Comparison of ENCODE assay signal across 30 mouse cellular contexts in the genomic region with DNA sequence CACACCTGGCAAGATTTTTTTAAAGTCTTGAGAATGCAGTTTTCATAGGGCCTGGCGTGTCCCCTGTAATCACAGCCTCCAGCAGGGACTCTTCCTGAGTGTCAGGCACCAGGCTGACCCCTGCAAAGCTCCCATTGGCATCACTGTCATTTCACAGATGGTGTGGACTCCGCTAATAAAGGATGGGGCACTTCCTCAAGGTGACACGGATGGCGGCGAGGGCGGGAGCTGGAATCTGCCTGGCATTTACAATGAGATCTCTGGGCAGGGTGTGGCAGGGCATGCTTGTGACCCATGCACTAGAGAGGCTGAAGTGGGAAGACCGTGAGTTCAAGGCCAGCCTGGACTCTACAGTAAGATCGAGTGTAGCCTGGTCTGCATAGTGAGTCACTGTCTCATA. TPM values are rescaled to one million over a fixed set of nuclear protein-coding genes. Genes with fewer than 3 reads are reported as not detected.
DNase-seq lines count a peak whose midpoint lies in the region; ATAC-seq and TF ChIP-seq lines count a peak whose summit lies in the region.
"Had no signal": no experiment of that assay in that cellular context is flagged by ENCODE, and none has a peak within 500 bp of the region (broad histone marks: within the 10 kb centered on the region; RNA-seq: fewer than 3 reads in every experiment).

No protein-coding gene starts in this region.

- no peak for TF ChIP-seq CTCF in forebrain, postnatal 0 days (IDR thresholded peaks at IDR 0.05; ENCODE audit: low read depth)
- TF ChIP-seq CTCF in olfactory bulb, adult 2 months (IDR thresholded peaks at IDR 0.05; ENCODE audit: insufficient read depth, low read depth, low read length), result no peak

- ATAC-seq in forebrain, postnatal 0 days, result no peak
- no peak for ATAC-seq in forebrain, embryonic 13.5 days
- no peak for ATAC-seq in midbrain, embryonic 13.5 days

- H3K9me3 ChIP-seq in forebrain, postnatal 0 days (ENCODE audit: low read length), result no peaks in the 10 kb centered on the region
- no peaks in the 10 kb centered on the region for H3K9me3 ChIP-seq in forebrain, embryonic 13.5 days (replicated peaks)
- no peaks in the 10 kb centered on the region for H3K9me3 ChIP-seq in midbrain, embryonic 13.5 days
- no peaks in the 10 kb centered on the region for H3K9me3 ChIP-seq in midbrain, embryonic 10.5 days (replicated peaks)
- H3K9me3 ChIP-seq: embryonic facial prominence, embryonic 12.5 days; forebrain, embryonic 12.5 days; G1E; heart, embryonic 10.5 days; kidney, embryonic 15.5 days; limb, embryonic 10.5 days; liver, embryonic 15.5 days; midbrain, embryonic 12.5 days; stomach, embryonic 15.5 days had no signal

- 84% methylated on average over 8 of the region's 8 CpGs for WGBS in forebrain, postnatal 0 days
- 91% methylated on average over 8 of the region's 8 CpGs for WGBS in forebrain, embryonic 13.5 days
- WGBS in midbrain, embryonic 13.5 days, result 86% methylated on average over 8 of the region's 8 CpGs
- 88% methylated on average over 8 of the region's 8 CpGs for WGBS in midbrain, embryonic 10.5 days
- WGBS in olfactory bulb, adult 2 months, result 75% methylated on average over 8 of the region's 8 CpGs

- peaks cover 23% of the 10 kb centered on the region for H3K4me1 ChIP-seq in forebrain, postnatal 0 days (ENCODE audit: insufficient read depth)
- peaks cover 52% of the 10 kb centered on the region for H3K4me1 ChIP-seq in forebrain, embryonic 13.5 days
- H3K4me1 ChIP-seq in midbrain, embryonic 13.5 days (replicated peaks), result peaks cover 54% of the 10 kb centered on the region
- peaks cover 41% of the 10 kb centered on the region for H3K4me1 ChIP-seq in midbrain, embryonic 10.5 days
- peaks cover 31% of the 10 kb centered on the region for H3K4me1 ChIP-seq in olfactory bulb, adult 2 months (ENCODE audit: control insufficient read depth, insufficient read depth, low read length)
- H3K4me1 ChIP-seq: liver, embryonic 15.5 days had no signal

- no peak for TF ChIP-seq POLR2A in olfactory bulb, adult 2 months (IDR thresholded peaks at IDR 0.05; ENCODE audit: insufficient read depth, low read depth, low read length)

- H3K27ac ChIP-seq in forebrain, postnatal 0 days (ENCODE audit: low read depth, low read length), result peak overlapping the region; percentile 29; the same call in 1 of the 2 replicates
- no peak overlapping the region for H3K27ac ChIP-seq in forebrain, embryonic 13.5 days
- H3K27ac ChIP-seq in midbrain, embryonic 13.5 days, result peak overlapping the region; percentile 2; the same call in 1 of the 2 replicates
- no peak overlapping the region for H3K27ac ChIP-seq in midbrain, embryonic 10.5 days (replicated peaks)
- H3K27ac ChIP-seq in olfactory bulb, adult 2 months (ENCODE audit: insufficient read depth, low read depth, low read length), result peak overlapping the region; percentile 41; the same call in 1 of the 2 replicates
- H3K27ac ChIP-seq: embryonic facial prominence, embryonic 12.5 days; forebrain, embryonic 12.5 days; heart, embryonic 10.5 days; kidney, embryonic 15.5 days; limb, embryonic 10.5 days; liver, embryonic 15.5 days; midbrain, embryonic 12.5 days; stomach, embryonic 15.5 days had no signal

- no peaks in the 10 kb centered on the region for H3K36me3 ChIP-seq in forebrain, postnatal 0 days (ENCODE audit: insufficient read depth)
- peaks cover 28% of the 10 kb centered on the region for H3K36me3 ChIP-seq in forebrain, embryonic 13.5 days (ENCODE audit: poor library complexity, severe bottlenecking)
- H3K36me3 ChIP-seq in midbrain, embryonic 13.5 days, result peaks cover 34% of the 10 kb centered on the region
- peaks cover 31% of the 10 kb centered on the region for H3K36me3 ChIP-seq in midbrain, embryonic 10.5 days
- H3K36me3 ChIP-seq: embryonic facial prominence, embryonic 12.5 days; G1E; heart, embryonic 10.5 days; kidney, embryonic 15.5 days; limb, embryonic 10.5 days; liver, embryonic 15.5 days; stomach, embryonic 15.5 days had no signal

- no peaks in the 10 kb centered on the region for H3K27me3 ChIP-seq in forebrain, postnatal 0 days (ENCODE audit: insufficient read depth, low read length)
- no peaks in the 10 kb centered on the region for H3K27me3 ChIP-seq in forebrain, embryonic 13.5 days
- H3K27me3 ChIP-seq in midbrain, embryonic 13.5 days, result no peaks in the 10 kb centered on the region
- H3K27me3 ChIP-seq in midbrain, embryonic 10.5 days (ENCODE audit: low read depth, poor library complexity, severe bottlenecking), result peaks cover 18% of the 10 kb centered on the region; the same call in 1 of the 2 replicates
- H3K27me3 ChIP-seq: forebrain, embryonic 12.5 days; midbrain, embryonic 12.5 days; stomach, embryonic 15.5 days had no signal

- DNase-seq in forebrain, postnatal 0 days, result no peak
- no peak for DNase-seq in midbrain, embryonic 10.5 days (ENCODE audit: low spot score)
- peak; percentile 67 for DNase-seq in cerebellum, postnatal 10 days
- DNase-seq in kidney, postnatal 36 days, result no peak
- DNase-seq: adrenal gland, adult 2 months; B cell, adult 2 months; heart, postnatal 4 days; kidney, adult 11 months; kidney, postnatal 4 days; liver; thymus, postnatal 25 days had no signal

- no peak overlapping the region for H3K9ac ChIP-seq in forebrain, postnatal 0 days
- no peak overlapping the region for H3K9ac ChIP-seq in forebrain, embryonic 13.5 days
- H3K9ac ChIP-seq in midbrain, embryonic 13.5 days (replicated peaks), result no peak overlapping the region
- H3K9ac ChIP-seq: embryonic facial prominence, embryonic 12.5 days; forebrain, embryonic 12.5 days; kidney, embryonic 15.5 days; liver, embryonic 15.5 days; midbrain, embryonic 12.5 days; stomach, embryonic 15.5 days had no signal

- H3K4me3 ChIP-seq in forebrain, postnatal 0 days (ENCODE audit: low read depth, low read length), result no peak overlapping the region
- H3K4me3 ChIP-seq in forebrain, embryonic 13.5 days, result no peak overlapping the region
- H3K4me3 ChIP-seq in midbrain, embryonic 13.5 days (replicated peaks), result no peak overlapping the region
- no peak overlapping the region for H3K4me3 ChIP-seq in midbrain, embryonic 10.5 days
- H3K4me3 ChIP-seq in olfactory bulb, adult 2 months (ENCODE audit: insufficient read depth, low read depth, low read length), result no peak overlapping the region
- H3K4me3 ChIP-seq: embryonic facial prominence, embryonic 12.5 days; forebrain, embryonic 12.5 days; heart, embryonic 10.5 days; kidney, embryonic 15.5 days; limb, embryonic 10.5 days; liver, embryonic 15.5 days; midbrain, embryonic 12.5 days; myocyte; stomach, embryonic 15.5 days had no signal

- no peak overlapping the region for H3K4me2 ChIP-seq in forebrain, postnatal 0 days (ENCODE audit: low read depth)
- no peak overlapping the region for H3K4me2 ChIP-seq in forebrain, embryonic 13.5 days
- H3K4me2 ChIP-seq in midbrain, embryonic 13.5 days (replicated peaks), result no peak overlapping the region
- H3K4me2 ChIP-seq: embryonic facial prominence, embryonic 12.5 days; forebrain, embryonic 12.5 days; kidney, embryonic 15.5 days; liver, embryonic 15.5 days; midbrain, embryonic 12.5 days; stomach, embryonic 15.5 days had no signal

RNA-seq across cellular contexts. Expression of gene Cadm4, which starts 6.5 kb away (rescaled TPM):
- total RNA-seq in forebrain, postnatal 0 days (2014; rRNA removed), result 412 and 434 TPM in 2 replicates
- polyA plus RNA-seq in forebrain, postnatal 0 days (2015; fragmentation: Nextera tagmentation; extraction: Ambion mirVana), result 102 and 107 TPM in 2 replicates
- 45.8 and 47.0 TPM in 2 replicates for polyA plus RNA-seq in forebrain, embryonic 13.5 days (2015; fragmentation: Nextera tagmentation; extraction: Ambion mirVana)
- polyA plus RNA-seq in midbrain, embryonic 13.5 days (2015; fragmentation: Nextera tagmentation; extraction: Ambion mirVana), result 52.4 and 67.8 TPM in 2 replicates
- polyA plus RNA-seq in midbrain, embryonic 10.5 days (2016; fragmentation: Nextera tagmentation; extraction: Ambion mirVana), result 10.0 and 18.3 TPM in 2 replicates
- not detected in 2 replicates for polyA plus RNA-seq in olfactory bulb, adult 2 months (2012; ENCODE audit: insufficient read depth, insufficient read length, low replicate concordance, missing spikeins)
- total RNA-seq: G1E had no signal

RNA-seq across cellular contexts. Expression of gene Zfp428, which starts 18.5 kb away (rescaled TPM):
- 196 and 242 TPM in 2 replicates for total RNA-seq in forebrain, postnatal 0 days (2014; rRNA removed)
- 258 and 279 TPM in 2 replicates for polyA plus RNA-seq in forebrain, postnatal 0 days (2015; fragmentation: Nextera tagmentation; extraction: Ambion mirVana)
- 214 and 220 TPM in 2 replicates for polyA plus RNA-seq in forebrain, embryonic 13.5 days (2015; fragmentation: Nextera tagmentation; extraction: Ambion mirVana)
- 234 and 261 TPM in 2 replicates for polyA plus RNA-seq in midbrain, embryonic 13.5 days (2015; fragmentation: Nextera tagmentation; extraction: Ambion mirVana)
- 116 and 127 TPM in 2 replicates for polyA plus RNA-seq in midbrain, embryonic 10.5 days (2016; fragmentation: Nextera tagmentation; extraction: Ambion mirVana)
- not detected in 2 replicates for polyA plus RNA-seq in olfactory bulb, adult 2 months (2012; ENCODE audit: insufficient read depth, insufficient read length, low replicate concordance, missing spikeins)

RNA-seq across cellular contexts. Expression of gene AC161166.1, which starts 24.0 kb away (rescaled TPM):
- not detected in 2 replicates for total RNA-seq in forebrain, postnatal 0 days (2014; rRNA removed)
- polyA plus RNA-seq in forebrain, postnatal 0 days (2015; fragmentation: Nextera tagmentation; extraction: Ambion mirVana), result 0.13 and 0.31 TPM in 2 replicates
- 0.97 and 1.1 TPM in 2 replicates for polyA plus RNA-seq in forebrain, embryonic 13.5 days (2015; fragmentation: Nextera tagmentation; extraction: Ambion mirVana)
- polyA plus RNA-seq in midbrain, embryonic 13.5 days (2015; fragmentation: Nextera tagmentation; extraction: Ambion mirVana), result 1.2 and 1.9 TPM in 2 replicates
- polyA plus RNA-seq in midbrain, embryonic 10.5 days (2016; fragmentation: Nextera tagmentation; extraction: Ambion mirVana), result 0.64 and 0.99 TPM in 2 replicates
- not detected in 2 replicates for polyA plus RNA-seq in olfactory bulb, adult 2 months (2012; ENCODE audit: insufficient read depth, insufficient read length, low replicate concordance, missing spikeins)
- total RNA-seq: adrenal gland, adult 2 months; gastrocnemius, adult 8-10 months; heart, postnatal 4 days; layer of hippocampus, postnatal 10 days; left cerebral cortex, adult 8-10 months had no signal
- polyA plus RNA-seq: adrenal gland, adult 2 months; G1E; liver, embryonic 15.5 days had no signal

RNA-seq across cellular contexts. Expression of gene Plaur, which starts 26.0 kb away (rescaled TPM):
- total RNA-seq in forebrain, postnatal 0 days (2014; rRNA removed), result 0.85 and 1.3 TPM in 2 replicates
- polyA plus RNA-seq in forebrain, postnatal 0 days (2015; fragmentation: Nextera tagmentation; extraction: Ambion mirVana), result 1.2 and 1.3 TPM in 2 replicates
- polyA plus RNA-seq in forebrain, embryonic 13.5 days (2015; fragmentation: Nextera tagmentation; extraction: Ambion mirVana), result 1.3 TPM in 2 replicates
- polyA plus RNA-seq in midbrain, embryonic 13.5 days (2015; fragmentation: Nextera tagmentation; extraction: Ambion mirVana), result 1.0 and 1.2 TPM in 2 replicates
- polyA plus RNA-seq in midbrain, embryonic 10.5 days (2016; fragmentation: Nextera tagmentation; extraction: Ambion mirVana), result 0.68 and 1.0 TPM in 2 replicates
- polyA plus RNA-seq in olfactory bulb, adult 2 months (2012; ENCODE audit: insufficient read depth, insufficient read length, low replicate concordance, missing spikeins), result not detected in 2 replicates

RNA-seq across cellular contexts. Expression of gene Irgc1, which starts 36.2 kb away (rescaled TPM):
- total RNA-seq in forebrain, postnatal 0 days (2014; rRNA removed), result not detected in 2 replicates
- not detected in 2 replicates for polyA plus RNA-seq in forebrain, postnatal 0 days (2015; fragmentation: Nextera tagmentation; extraction: Ambion mirVana)
- polyA plus RNA-seq in forebrain, embryonic 13.5 days (2015; fragmentation: Nextera tagmentation; extraction: Ambion mirVana), result 0.15 TPM in 1 of 2 replicates, not detected in the other
- not detected in 2 replicates for polyA plus RNA-seq in midbrain, embryonic 13.5 days (2015; fragmentation: Nextera tagmentation; extraction: Ambion mirVana)
- not detected in 2 replicates for polyA plus RNA-seq in midbrain, embryonic 10.5 days (2016; fragmentation: Nextera tagmentation; extraction: Ambion mirVana)
- not detected in 2 replicates for polyA plus RNA-seq in olfactory bulb, adult 2 months (2012; ENCODE audit: insufficient read depth, insufficient read length, low replicate concordance, missing spikeins)
- total RNA-seq: adrenal gland, adult 2 months; CH12.LX; gastrocnemius, adult 8-10 months; heart, postnatal 4 days; layer of hippocampus, postnatal 10 days had no signal
- polyA plus RNA-seq: adrenal gland, adult 2 months; embryonic facial prominence, embryonic 12.5 days; forebrain, embryonic 12.5 days; heart, embryonic 10.5 days; kidney, embryonic 15.5 days; limb, embryonic 10.5 days; lung, embryonic 16.5 days; midbrain, embryonic 12.5 days; neural tube, embryonic 14.5 days; stomach, embryonic 15.5 days had no signal

Comparison
In these comparisons a context has a peak if more than half of its experiments do, and no peak if none do; other contexts are left out.
1. H3K27ac ChIP-seq: peak in forebrain, postnatal 0 days (single experiment), midbrain, embryonic 13.5 days (single experiment) and olfactory bulb, adult 2 months (single experiment); none in forebrain, embryonic 13.5 days (single experiment) and midbrain, embryonic 10.5 days (single experiment).
2. DNase-seq: peak in cerebellum, postnatal 10 days (2 of 2); none in forebrain, postnatal 0 days (single experiment), midbrain, embryonic 10.5 days (single experiment) and kidney, postnatal 36 days (0 of 2).
3. RNA of gene Zfp428, which starts 18.5 kb away (polyA plus RNA-seq): 234 to 261 TPM in midbrain, embryonic 13.5 days, 258 to 279 TPM in forebrain, postnatal 0 days, 214 to 220 TPM in forebrain, embryonic 13.5 days and 116 to 127 TPM in midbrain, embryonic 10.5 days; not detected in olfactory bulb, adult 2 months; every median in the first group is over 100 times any median in the second.